Mouse (Mus musculus) adrenal gland, adult (tissue): Measurements from ENCODE around the gene Galnt9.

ENCODE experiments used
- DNase-seq, 2 experiments: peaks; one replicate each; pipeline ENCODE4 v3.0.0; 2022 to 2023; ENCODE audit warnings: low spot score in 1 of 2; ENCODE audit not compliant: inconsistent age in 2 of 2

Gene Galnt9

DNA sequence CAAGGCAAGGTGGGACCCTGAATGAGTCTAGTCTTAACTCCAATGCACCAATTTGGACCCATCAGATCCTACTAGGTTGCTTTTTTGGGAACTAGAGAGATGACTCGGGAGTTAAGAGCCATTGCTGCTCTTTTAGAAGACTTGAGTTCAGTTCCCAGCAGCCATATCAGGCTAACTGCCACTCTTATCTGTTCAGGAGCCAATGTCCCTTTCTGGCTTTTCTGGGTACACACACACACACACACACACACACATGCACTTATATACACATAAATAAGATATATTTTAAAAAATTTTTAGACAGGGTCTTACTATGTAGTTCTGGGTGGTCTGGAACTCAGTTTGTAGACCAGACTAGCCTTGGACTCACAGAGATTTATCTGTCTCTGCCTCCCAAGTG, 9.8 kb upstream of the Galnt9 start:
- no peak for DNase-seq

DNA sequence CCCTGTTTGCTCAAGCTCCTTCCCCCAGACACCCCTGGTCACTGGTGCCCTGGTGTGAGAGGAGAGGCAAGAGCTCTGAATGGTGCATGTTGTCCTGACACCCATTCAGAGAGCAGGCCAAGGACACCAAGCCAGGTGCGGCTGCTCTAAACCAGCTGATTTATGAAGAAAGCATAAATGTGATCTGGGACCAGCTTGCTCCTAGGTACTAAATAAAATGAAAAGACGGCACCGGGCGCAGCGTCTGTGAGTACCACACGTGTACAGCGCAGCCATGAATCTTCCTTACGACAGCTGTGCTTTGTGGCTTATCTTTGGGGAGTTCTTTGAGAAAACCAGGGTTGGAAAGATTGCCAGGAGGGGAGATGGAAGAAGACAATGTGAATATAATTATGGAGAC, 8.2 kb upstream of the Galnt9 start:
- DNase-seq = no peak

- DNase-seq = peak; percentile 13 to 60
These were observed 3.2 kb upstream of the Galnt9 start for GRCm38 (mm10) chr5:110540947-110541346.

DNA sequence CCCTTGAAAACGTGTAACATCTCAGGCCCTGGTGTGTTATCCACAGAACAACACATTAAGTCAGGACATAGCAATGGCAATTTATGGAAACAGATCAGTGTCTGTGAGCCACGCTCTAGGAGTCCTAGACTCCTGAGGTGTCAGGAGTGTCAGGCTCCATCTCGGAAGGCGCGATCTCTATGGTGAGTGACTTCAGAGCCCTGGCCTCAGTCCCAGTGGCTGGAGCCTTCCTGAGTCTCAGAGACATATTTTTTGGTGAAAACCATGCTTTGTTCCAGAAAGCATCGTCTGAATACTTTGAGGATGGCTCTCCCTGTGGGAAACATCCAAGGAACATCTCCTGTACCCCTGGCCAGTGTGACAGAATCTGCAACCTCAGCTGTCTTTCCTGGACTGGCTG, 2.7 kb upstream of the Galnt9 start:
- no peak for DNase-seq

DNA sequence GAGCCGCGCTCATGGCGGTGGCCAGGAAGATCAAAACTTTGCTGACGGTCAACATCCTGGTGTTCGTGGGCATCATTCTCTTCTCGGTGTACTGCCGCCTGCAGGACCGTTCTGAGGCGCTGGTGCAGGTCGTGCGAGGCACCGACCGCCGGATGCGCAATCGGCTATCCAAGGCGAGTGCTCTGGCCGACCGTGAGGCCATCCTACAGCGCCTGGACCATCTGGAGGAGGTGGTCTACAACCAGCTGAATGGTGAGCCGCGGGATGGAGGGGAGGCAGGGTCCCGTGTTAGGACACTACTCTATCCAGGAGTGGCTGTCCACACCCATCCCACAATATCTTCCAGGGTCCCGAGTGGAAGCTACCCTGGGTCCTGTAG, 525 bp downstream of the Galnt9 start:
- no peak for DNase-seq

GRCm38 (mm10) chr5:110545311-110545710, 1.2 kb downstream of the Galnt9 start:
- no peak for DNase-seq

- no peak for DNase-seq
These were observed 2.0 kb downstream of the Galnt9 start for GRCm38 (mm10) chr5:110546136-110546535.

- no peak for DNase-seq
These were observed 2.7 kb downstream of the Galnt9 start for GRCm38 (mm10) chr5:110546726-110547406.

GRCm38 (mm10) chr5:110548446-110548845, 4.3 kb downstream of the Galnt9 start:
- DNase-seq = no peak

DNA sequence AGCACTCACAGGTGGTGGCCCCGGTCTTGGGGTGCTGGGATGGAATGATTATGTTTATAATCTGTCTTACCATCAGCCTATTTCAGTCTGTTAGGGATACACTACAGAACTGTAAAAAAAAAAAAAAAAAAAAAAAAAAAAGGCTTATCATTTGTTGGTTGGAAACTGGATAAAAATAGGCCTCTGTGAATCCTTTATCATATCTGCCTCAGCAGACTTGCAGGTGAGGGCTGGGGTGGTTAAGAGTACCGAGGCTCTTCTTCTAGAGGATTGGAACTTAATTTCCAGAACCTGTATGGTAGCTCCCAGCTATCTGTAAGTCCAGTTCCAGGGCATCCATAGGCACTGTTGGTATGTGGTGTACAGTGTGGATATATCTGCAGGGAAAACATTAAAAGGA, 6.0 kb downstream of the Galnt9 start:
- no peak for DNase-seq

GRCm38 (mm10) chr5:110550841-110551240, 6.7 kb downstream of the Galnt9 start:
- no peak for DNase-seq

GRCm38 (mm10) chr5:110552005-110552404, 7.8 kb downstream of the Galnt9 start:
- no peak for DNase-seq

- no peak for DNase-seq
These were observed 9.2 kb downstream of the Galnt9 start for GRCm38 (mm10) chr5:110553315-110553714.

DNA sequence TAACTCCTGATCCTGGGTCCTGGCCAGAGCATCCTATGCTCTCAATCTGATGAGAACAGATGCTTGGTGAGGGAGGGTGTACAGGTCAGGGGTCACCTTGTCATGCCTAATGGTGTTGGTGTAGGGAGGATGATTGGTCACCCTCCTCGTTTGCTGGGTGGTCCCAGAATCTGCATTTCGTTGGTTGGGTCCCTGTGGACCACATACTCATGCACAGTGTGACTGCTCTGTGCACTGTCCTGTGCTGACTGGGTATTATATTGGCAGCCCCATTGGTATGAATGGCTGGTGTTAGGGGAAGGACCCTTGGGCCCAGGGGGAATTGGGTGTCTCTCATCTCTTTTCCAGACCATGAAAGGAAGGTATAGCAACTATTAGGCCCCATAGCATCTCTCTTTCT, 11.0 kb downstream of the Galnt9 start:
- DNase-seq = no peak

DNA sequence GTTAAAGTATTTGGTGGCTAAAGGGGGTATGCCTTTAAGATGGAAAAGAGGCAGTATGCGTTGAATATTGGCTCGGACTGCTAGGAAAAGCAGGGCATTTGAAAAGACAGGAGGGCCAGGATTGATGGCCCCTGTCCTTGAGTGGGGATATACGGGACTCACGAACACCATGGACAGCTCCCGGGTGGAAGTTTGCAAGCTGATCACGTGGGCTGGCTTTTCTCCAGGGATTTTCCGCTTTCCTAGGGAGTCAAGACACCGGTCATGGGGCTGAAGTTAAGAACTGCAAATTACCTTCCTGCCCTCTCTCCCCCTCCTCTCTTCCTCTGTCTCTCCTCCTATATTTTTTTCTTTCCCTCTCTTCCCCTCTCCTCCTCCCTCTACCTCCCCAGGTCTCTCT, 14.2 kb downstream of the Galnt9 start:
- DNase-seq = peak; percentile 77 to 92

GRCm38 (mm10) chr5:110559679-110560078, 15.5 kb downstream of the Galnt9 start:
- DNase-seq = no peak

DNA sequence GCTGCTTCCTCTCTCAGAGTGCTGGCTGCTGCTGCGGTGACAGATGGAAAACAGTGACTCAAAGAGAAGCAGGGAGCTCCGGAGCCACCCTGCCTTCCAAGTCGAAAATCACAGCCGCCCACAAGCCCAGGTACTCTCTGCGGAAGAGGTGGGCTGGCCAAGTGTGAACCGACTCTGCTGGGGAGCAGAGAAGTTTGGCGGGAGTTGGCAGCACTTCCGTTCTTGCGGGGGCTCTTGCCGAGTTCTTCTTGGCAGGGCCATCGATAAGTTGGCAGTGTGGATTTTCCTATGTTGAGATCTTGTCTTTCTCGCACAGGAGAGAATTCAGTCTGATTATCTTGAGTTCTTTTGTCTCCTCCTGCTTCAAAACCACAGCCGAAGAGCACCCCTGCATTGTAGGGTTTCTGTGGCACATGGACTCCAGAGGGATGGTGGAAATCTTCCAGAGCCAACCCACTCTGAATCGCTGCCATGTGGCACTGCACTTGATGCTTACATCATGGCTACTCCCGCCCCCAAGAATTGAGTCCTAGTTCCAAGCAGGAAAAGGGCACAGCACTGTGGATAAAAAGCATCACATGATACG, 18.7 kb downstream of the Galnt9 start:
- no peak for DNase-seq

DNA sequence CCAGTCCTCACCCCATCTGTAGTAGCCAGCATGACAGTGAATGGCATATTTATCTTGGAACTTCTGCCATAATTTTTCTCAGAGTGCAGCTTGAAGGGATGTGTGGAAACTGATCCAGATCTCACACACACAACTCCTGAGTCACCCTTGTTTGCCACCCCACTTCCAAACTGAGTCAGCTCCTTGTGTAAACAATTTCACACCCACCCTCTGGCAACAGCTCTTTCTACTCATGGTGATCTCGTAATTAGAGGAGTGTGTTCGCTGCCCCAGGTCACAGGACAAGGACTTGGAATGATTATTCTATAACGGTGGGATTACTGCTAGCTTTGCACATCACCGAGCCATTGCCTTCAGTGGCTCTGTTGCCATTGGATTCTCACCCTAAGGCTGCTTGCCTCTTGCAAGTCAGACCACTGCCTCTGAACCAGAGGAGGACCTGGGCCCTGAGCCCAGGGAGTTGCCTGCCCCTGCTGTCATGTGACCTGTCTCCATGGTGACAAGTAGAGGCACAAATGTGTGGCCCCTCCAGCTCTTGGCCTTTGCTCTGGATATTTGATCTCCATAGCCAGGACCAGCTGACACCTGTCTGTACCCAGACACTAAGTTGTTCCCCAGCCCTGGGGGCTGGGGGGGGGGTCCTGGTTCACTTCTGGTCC, 21.0 kb downstream of the Galnt9 start:
- no peak for DNase-seq

- no peak for DNase-seq
These were observed 23.4 kb downstream of the Galnt9 start for GRCm38 (mm10) chr5:110567547-110567946.

GRCm38 (mm10) chr5:110574888-110575287, 30.7 kb downstream of the Galnt9 start:
- DNase-seq = no peak

DNA sequence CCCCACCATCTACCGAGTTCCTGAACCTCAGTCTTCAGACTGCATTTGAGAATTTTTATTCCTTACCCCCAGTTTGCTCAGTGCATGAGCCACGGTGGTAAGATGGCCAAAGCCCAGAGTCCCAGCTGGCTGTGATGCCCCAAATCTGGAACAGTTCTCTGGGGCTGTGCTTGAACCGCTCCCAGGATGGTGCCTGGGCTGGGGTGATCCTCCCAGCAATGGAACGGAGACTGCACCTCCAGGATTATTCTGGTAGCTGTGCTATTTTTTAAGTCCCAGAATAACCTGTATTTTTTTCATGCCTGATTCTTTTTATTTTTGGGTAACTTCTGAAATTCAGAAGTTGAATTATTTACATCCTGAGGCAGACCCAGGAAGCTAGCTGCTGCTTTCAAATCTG, 35.1 kb downstream of the Galnt9 start:
- no peak for DNase-seq

DNA sequence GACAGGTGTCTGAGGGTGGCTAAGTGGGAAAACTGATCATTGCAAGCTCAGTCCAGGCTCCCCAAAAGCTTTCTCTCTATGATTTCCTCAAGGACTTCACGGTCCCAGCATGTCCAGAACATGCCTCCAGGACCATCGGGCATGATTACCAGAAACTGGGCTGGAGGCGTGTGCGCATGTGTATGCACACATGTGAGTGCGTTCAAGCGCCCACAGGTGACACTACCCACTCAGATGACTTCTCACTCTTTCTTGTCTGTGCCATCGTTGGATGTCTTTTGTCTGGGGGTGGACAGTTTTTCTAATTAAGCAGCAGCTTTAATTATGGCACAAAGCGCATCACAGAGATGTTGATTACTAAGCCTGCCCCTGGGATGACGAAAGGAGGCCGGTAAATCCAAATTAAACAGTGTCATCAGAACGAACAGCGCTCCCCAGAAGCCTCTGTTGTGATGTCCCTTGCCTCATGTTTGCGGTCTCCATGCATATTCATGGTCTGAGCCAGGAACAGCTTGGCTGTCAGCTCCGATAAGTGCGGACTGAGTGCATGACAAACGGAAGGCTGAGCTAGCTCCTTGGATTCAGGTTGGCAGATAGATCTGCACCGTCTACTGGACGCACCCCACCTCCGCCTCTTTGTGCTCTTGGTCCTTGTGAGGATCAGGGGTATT, 36.5 kb downstream of the Galnt9 start:
- DNase-seq = no peak
